Mouse (Mus musculus): ENCODE data around the gene Plxnb1. TPM values are rescaled to one million over a fixed set of nuclear protein-coding genes. Genes with fewer than 3 reads are reported as not detected.

The Plxnb1 gene
- polyA plus RNA-seq, 1 experiment from 2014 or later: 13.9 TPM

GRCm38 (mm10) chr9:109059136-109059903, 35.9 kb upstream of the Plxnb1 start, which contains the start of gene Trex1:
TSS of gene Trex1 (minus strand) at chr9:109059734.
- H3K4me3 ChIP-seq (ENCODE audit: low read depth, low read length): peak within 1 kb of the TSS; percentile 22
- H3K36me3 ChIP-seq (ENCODE audit: control insufficient read depth, insufficient read depth, low read length): peaks cover 41% of the 10 kb centered on the region
- ATAC-seq (ENCODE audit: low read depth): peak; percentile 74
- H3K4me2 ChIP-seq (ENCODE audit: low read depth, low read length): peak within 1 kb of the TSS; percentile 55
- H3K9me3 ChIP-seq (ENCODE audit: control insufficient read depth, low read length): no peaks in the 10 kb centered on the region
- peaks cover 13% of the 10 kb centered on the region for H3K4me1 ChIP-seq (ENCODE audit: control insufficient read depth, insufficient read depth, low read length)
- no peaks in the 10 kb centered on the region for H3K27me3 ChIP-seq (ENCODE audit: control insufficient read depth, insufficient read depth, low read length)
- peak within 1 kb of the TSS; percentile 81 for H3K27ac ChIP-seq (ENCODE audit: low read depth, low read length)
- WGBS: 25% methylated on average over 15 of the region's 15 CpGs
- H3K9ac ChIP-seq (replicated peaks; ENCODE audit: low read depth, low read length): peak within 1 kb of the TSS; percentile 58

GRCm38 (mm10) chr9:109060184-109060897, 34.8 kb upstream of the Plxnb1 start:
- H3K27ac ChIP-seq (ENCODE audit: low read depth, low read length): no peak overlapping the region
- no peak for ATAC-seq (ENCODE audit: low read depth)
- H3K4me2 ChIP-seq (ENCODE audit: low read depth, low read length): no peak overlapping the region
- peaks cover 10% of the 10 kb centered on the region for H3K4me1 ChIP-seq (ENCODE audit: control insufficient read depth, insufficient read depth, low read length)
- H3K36me3 ChIP-seq (ENCODE audit: control insufficient read depth, insufficient read depth, low read length): peaks cover 51% of the 10 kb centered on the region
- H3K9me3 ChIP-seq (ENCODE audit: control insufficient read depth, low read length): no peaks in the 10 kb centered on the region
- no peak overlapping the region for H3K4me3 ChIP-seq (ENCODE audit: low read depth, low read length)
- WGBS: 90% methylated on average over 16 of the region's 16 CpGs
- H3K27me3 ChIP-seq (ENCODE audit: control insufficient read depth, insufficient read depth, low read length): no peaks in the 10 kb centered on the region
- no peak overlapping the region for H3K9ac ChIP-seq (replicated peaks; ENCODE audit: low read depth, low read length)

- no peak for ATAC-seq (ENCODE audit: low read depth)
Measured at GRCm38 (mm10) chr9:109060898-109061295, 34.3 kb upstream of the Plxnb1 start.

DNA sequence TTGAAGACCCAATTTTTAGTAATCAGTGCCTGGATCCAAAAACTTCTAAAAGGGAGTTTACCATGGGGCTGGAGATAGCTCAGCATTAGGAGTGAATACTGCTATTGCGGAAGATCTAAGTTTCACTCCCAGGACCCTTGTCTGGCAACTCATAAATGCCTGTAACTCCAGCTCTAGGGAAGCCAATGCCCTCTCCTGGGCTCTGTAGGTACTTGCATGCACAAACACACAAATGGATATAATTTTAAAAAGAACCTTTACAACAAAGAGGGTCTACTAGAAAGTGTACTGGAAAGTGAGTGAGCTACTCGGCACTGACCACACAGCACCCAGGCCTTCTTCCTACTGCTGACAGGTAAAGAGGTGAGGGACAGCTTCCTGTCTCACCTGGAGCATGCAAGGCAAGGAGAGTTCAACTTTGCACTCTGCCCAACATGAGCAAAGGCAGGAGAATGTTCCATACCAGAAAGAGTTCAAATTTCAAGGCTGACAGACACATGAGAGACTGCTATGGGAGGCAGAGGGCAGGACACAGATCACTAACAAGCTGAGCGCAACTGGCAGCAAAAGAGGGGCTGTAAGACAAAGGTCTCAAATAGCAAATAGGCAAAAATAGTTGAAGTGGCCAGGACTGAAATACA, 27.0 kb upstream of the Plxnb1 start:
- Histone ChIP-seq H3K27me3 (ENCODE audit: control insufficient read depth, insufficient read depth, low read length) (no peaks in the 10 kb centered on the region), H3K36me3 (ENCODE audit: control insufficient read depth, insufficient read depth, low read length) (peaks cover 70% of the 10 kb centered on the region), H3K27ac (ENCODE audit: low read depth, low read length) (no peak overlapping the region), H3K4me3 (ENCODE audit: low read depth, low read length) (no peak overlapping the region), H3K4me2 (ENCODE audit: low read depth, low read length) (no peak overlapping the region), H3K9me3 (ENCODE audit: control insufficient read depth, low read length) (no peaks in the 10 kb centered on the region), H3K9ac (replicated peaks; ENCODE audit: low read depth, low read length) (no peak overlapping the region), H3K4me1 (ENCODE audit: control insufficient read depth, insufficient read depth, low read length) (peaks cover 13% of the 10 kb centered on the region)
- 90% methylated on average over 3 of the region's 3 CpGs for WGBS
- ATAC-seq (ENCODE audit: low read depth): no peak

More at GRCm38 (mm10) chr9:109060898-109061295, 34.3 kb upstream of the Plxnb1 start:
- H3K9ac ChIP-seq (replicated peaks; ENCODE audit: low read depth, low read length): no peak overlapping the region
- H3K27me3 ChIP-seq (ENCODE audit: control insufficient read depth, insufficient read depth, low read length): no peaks in the 10 kb centered on the region
- H3K4me2 ChIP-seq (ENCODE audit: low read depth, low read length): no peak overlapping the region
- no peaks in the 10 kb centered on the region for H3K9me3 ChIP-seq (ENCODE audit: control insufficient read depth, low read length)
- 89% methylated on average over 5 of the region's 5 CpGs for WGBS
- no peak overlapping the region for H3K4me3 ChIP-seq (ENCODE audit: low read depth, low read length)
- H3K36me3 ChIP-seq (ENCODE audit: control insufficient read depth, insufficient read depth, low read length): peaks cover 54% of the 10 kb centered on the region
- no peak overlapping the region for H3K27ac ChIP-seq (ENCODE audit: low read depth, low read length)
- peaks cover 10% of the 10 kb centered on the region for H3K4me1 ChIP-seq (ENCODE audit: control insufficient read depth, insufficient read depth, low read length)

GRCm38 (mm10) chr9:109073661-109074573, 21.3 kb upstream of the Plxnb1 start, which contains the start of gene Atrip:
TSS of gene Atrip (minus strand) at chr9:109074124.
- ATAC-seq (ENCODE audit: low read depth): peak; percentile 99
- peaks cover 20% of the 10 kb centered on the region for H3K4me1 ChIP-seq (ENCODE audit: control insufficient read depth, insufficient read depth, low read length)
- under 1% methylated on average over 57 of the region's 57 CpGs for WGBS

DNA sequence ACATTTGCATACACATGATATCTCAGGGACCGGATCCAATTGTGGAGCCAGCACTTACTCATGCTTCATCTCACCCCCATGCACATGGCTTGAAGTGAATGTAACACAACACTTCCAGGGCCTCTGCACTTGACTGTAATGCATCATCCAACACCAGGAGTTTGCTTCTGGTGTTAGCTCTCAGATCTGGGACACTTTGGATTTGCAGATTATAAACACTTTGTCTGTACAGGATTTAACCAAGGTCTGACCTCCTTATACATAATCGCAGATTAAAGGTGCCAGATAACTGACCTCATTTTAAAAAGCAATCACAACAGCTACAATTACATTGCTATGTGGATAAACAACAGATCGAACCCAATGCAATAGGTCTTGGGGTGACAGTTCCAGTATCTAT, 14.7 kb upstream of the Plxnb1 start:
- Histone ChIP-seq H3K9ac (replicated peaks; ENCODE audit: low read depth, low read length) (no peak overlapping the region), H3K4me2 (ENCODE audit: low read depth, low read length) (no peak overlapping the region), H3K27ac (ENCODE audit: low read depth, low read length) (no peak overlapping the region), H3K9me3 (ENCODE audit: control insufficient read depth, low read length) (no peaks in the 10 kb centered on the region), H3K4me3 (ENCODE audit: low read depth, low read length) (no peak overlapping the region), H3K36me3 (ENCODE audit: control insufficient read depth, insufficient read depth, low read length) (no peaks in the 10 kb centered on the region), H3K27me3 (ENCODE audit: control insufficient read depth, insufficient read depth, low read length) (no peaks in the 10 kb centered on the region), H3K4me1 (ENCODE audit: control insufficient read depth, insufficient read depth, low read length) (peaks cover 19% of the 10 kb centered on the region)
- ATAC-seq (ENCODE audit: low read depth): no peak
- 97% methylated on average over 3 of the region's 3 CpGs for WGBS

More at GRCm38 (mm10) chr9:109073661-109074573, 21.3 kb upstream of the Plxnb1 start, which contains the start of gene Atrip:
- H3K9me3 ChIP-seq (ENCODE audit: control insufficient read depth, low read length): no peaks in the 10 kb centered on the region
- H3K36me3 ChIP-seq (ENCODE audit: control insufficient read depth, insufficient read depth, low read length): peaks cover 26% of the 10 kb centered on the region
- no peaks in the 10 kb centered on the region for H3K27me3 ChIP-seq (ENCODE audit: control insufficient read depth, insufficient read depth, low read length)
- peak within 1 kb of the TSS; percentile 78 for H3K4me3 ChIP-seq (ENCODE audit: low read depth, low read length)
- peak within 1 kb of the TSS; percentile 97 for H3K4me2 ChIP-seq (ENCODE audit: low read depth, low read length)
- H3K27ac ChIP-seq (ENCODE audit: low read depth, low read length): peak within 1 kb of the TSS; percentile 75
- peak within 1 kb of the TSS; percentile 84 for H3K9ac ChIP-seq (replicated peaks; ENCODE audit: low read depth, low read length)

- Histone ChIP-seq H3K9me3 (ENCODE audit: control insufficient read depth, low read length) (no peaks in the 10 kb centered on the region), H3K4me3 (ENCODE audit: low read depth, low read length) (peak overlapping the region; percentile 64), H3K27ac (ENCODE audit: low read depth, low read length) (peak overlapping the region; percentile 49; the same call in 1 of the 2 replicates), H3K9ac (replicated peaks; ENCODE audit: low read depth, low read length) (peak overlapping the region; percentile 74), H3K27me3 (ENCODE audit: control insufficient read depth, insufficient read depth, low read length) (no peaks in the 10 kb centered on the region), H3K36me3 (ENCODE audit: control insufficient read depth, insufficient read depth, low read length) (no peaks in the 10 kb centered on the region), H3K4me2 (ENCODE audit: low read depth, low read length) (peak overlapping the region; percentile 90), H3K4me1 (ENCODE audit: control insufficient read depth, insufficient read depth, low read length) (peaks cover 19% of the 10 kb centered on the region)
- WGBS: 6% methylated on average over 11 of the region's 11 CpGs
- ATAC-seq (ENCODE audit: low read depth): peak; percentile 44
Measured at GRCm38 (mm10) chr9:109081749-109082123, 13.5 kb upstream of the Plxnb1 start.

- peaks cover 19% of the 10 kb centered on the region for H3K4me1 ChIP-seq (ENCODE audit: control insufficient read depth, insufficient read depth, low read length)
- no peaks in the 10 kb centered on the region for H3K27me3 ChIP-seq (ENCODE audit: control insufficient read depth, insufficient read depth, low read length)
- H3K36me3 ChIP-seq (ENCODE audit: control insufficient read depth, insufficient read depth, low read length): no peaks in the 10 kb centered on the region
- peak within 1 kb of the TSS; percentile 49; the same call in 1 of the 2 replicates for H3K27ac ChIP-seq (ENCODE audit: low read depth, low read length)
- peak; percentile 97 for ATAC-seq (ENCODE audit: low read depth)
- peak within 1 kb of the TSS; percentile 64 for H3K4me3 ChIP-seq (ENCODE audit: low read depth, low read length)
- H3K4me2 ChIP-seq (ENCODE audit: low read depth, low read length): peak within 1 kb of the TSS; percentile 90
- H3K9me3 ChIP-seq (ENCODE audit: control insufficient read depth, low read length): no peaks in the 10 kb centered on the region
- H3K9ac ChIP-seq (replicated peaks; ENCODE audit: low read depth, low read length): peak within 1 kb of the TSS; percentile 74
- WGBS: under 1% methylated on average over 37 of the region's 37 CpGs
Measured at GRCm38 (mm10) chr9:109082124-109082800, 12.9 kb upstream of the Plxnb1 start, which contains the start of the genes Ccdc51 and Tma7. TSS of gene Ccdc51 (plus strand) at chr9:109082493. TSS of gene Tma7 (minus strand) at chr9:109082587.
